Mouse (Mus musculus): Measurements from ENCODE around the gene Spns2. TPM values are rescaled to one million over a fixed set of nuclear protein-coding genes. Genes with fewer than 3 reads are reported as not detected.
A peak's percentile ranks its signal among the peaks of the same experiment; 100 is the strongest.

Gene Spns2
- polyA plus RNA-seq, 1 experiment from 2014 or later = 4.6 TPM

DNA sequence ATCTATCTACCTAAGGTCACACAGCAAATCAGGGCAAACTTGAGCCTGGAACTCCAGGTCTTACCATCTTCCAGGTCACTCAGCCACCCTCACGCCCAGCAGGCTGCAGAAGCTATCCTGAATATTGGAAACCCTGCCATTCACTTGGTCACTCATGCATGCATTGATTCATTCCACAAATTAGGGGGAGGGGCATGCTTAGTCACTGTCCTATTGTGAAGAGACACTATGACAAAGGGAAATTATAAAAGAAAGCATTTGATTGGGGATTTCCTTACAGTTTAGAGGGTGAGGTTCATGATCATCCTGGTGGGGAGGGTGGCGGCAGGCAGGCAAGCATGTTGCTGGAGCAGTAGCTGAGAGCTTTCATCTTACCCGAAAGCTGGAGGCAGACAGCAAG lies 24.9 kb downstream of the Spns2 start:
- Histone ChIP-seq H3K9me3 (replicated peaks; ENCODE audit: control insufficient read depth, low read length) (no peaks in the 10 kb centered on the region), H3K27me3 (replicated peaks; ENCODE audit: control insufficient read depth, insufficient read depth, low read length) (no peaks in the 10 kb centered on the region), H3K4me1 (ENCODE audit: control insufficient read depth, insufficient read depth, low read length) (peaks cover 6% of the 10 kb centered on the region; the same call in 1 of the 2 replicates), H3K36me3 (ENCODE audit: control insufficient read depth, insufficient read depth, low read length) (no peaks in the 10 kb centered on the region), H3K4me3 (ENCODE audit: low read depth, low read length) (no peak overlapping the region), H3K9ac (ENCODE audit: low read length) (no peak overlapping the region), H3K4me2 (ENCODE audit: low read length) (no peak overlapping the region), H3K27ac (ENCODE audit: low read depth, low read length) (no peak overlapping the region)
- no peak for DNase-seq (ENCODE audit: low spot score)
- no peak for ATAC-seq
- 43% methylated on average over 3 of the region's 3 CpGs for WGBS

DNA sequence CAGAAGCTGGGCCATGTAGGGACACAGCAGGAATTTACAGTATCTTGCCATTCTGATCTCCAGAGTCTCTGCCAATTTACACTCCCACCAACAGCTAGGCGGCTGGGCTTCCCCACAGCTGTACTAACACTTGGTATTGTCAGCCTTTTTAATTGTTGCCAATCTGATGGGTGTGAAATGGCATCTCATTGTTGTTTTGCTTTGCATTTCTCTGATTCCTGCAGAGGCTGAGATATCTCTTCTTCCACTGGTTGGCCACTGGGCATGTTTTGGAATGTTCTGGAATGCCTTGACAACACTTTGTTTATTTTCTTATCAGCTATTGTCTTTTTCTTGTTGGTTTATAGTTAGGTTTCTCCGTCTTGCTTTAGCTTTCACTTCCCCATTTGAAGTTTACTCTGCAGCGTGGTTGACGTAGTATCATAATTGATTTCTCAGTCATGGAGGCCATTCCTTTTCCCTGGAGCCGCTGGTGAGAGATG lies 28.2 kb downstream of the Spns2 start:
- ATAC-seq = no peak
- no peaks in the 10 kb centered on the region for H3K9me3 ChIP-seq (replicated peaks; ENCODE audit: control insufficient read depth, low read length)
- H3K36me3 ChIP-seq (ENCODE audit: control insufficient read depth, insufficient read depth, low read length) = peaks cover 7% of the 10 kb centered on the region; the same call in 1 of the 2 replicates
- H3K9ac ChIP-seq (ENCODE audit: low read length) = no peak overlapping the region
- DNase-seq (ENCODE audit: low spot score) = no peak
- no peaks in the 10 kb centered on the region for H3K27me3 ChIP-seq (replicated peaks; ENCODE audit: control insufficient read depth, insufficient read depth, low read length)
- WGBS = 72% methylated on average over 5 of the region's 5 CpGs
- no peak overlapping the region for H3K4me2 ChIP-seq (ENCODE audit: low read length)
- no peak overlapping the region for H3K27ac ChIP-seq (ENCODE audit: low read depth, low read length)
- no peak overlapping the region for H3K4me3 ChIP-seq (ENCODE audit: low read depth, low read length)
- H3K4me1 ChIP-seq (ENCODE audit: control insufficient read depth, insufficient read depth, low read length) = no peaks in the 10 kb centered on the region

DNA sequence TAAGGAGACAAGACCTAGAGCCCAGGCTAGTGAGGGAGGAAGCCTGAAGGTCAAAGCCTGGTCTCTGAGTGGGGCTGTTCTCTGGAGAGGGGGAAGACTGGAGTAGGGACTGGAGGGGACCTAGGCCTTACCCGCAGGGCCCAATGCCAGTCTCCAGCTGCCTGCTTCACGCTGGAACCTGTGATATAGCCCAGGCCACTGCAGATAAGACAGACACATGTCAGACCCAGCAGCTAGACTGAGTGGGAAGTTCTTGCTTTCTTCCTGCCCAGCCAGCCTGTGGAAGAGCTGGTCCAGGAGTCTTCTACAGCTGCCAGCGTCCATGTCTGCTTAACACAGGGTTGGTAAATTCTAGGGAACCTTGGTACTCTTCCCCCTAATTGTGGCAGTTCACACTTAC lies 31.2 kb downstream of the Spns2 start:
- H3K27me3 ChIP-seq (replicated peaks; ENCODE audit: control insufficient read depth, insufficient read depth, low read length) = no peaks in the 10 kb centered on the region
- no peak overlapping the region for H3K4me2 ChIP-seq (ENCODE audit: low read length)
- no peak for DNase-seq (ENCODE audit: low spot score)
- no peak overlapping the region for H3K9ac ChIP-seq (ENCODE audit: low read length)
- peaks cover 12% of the 10 kb centered on the region; the same call in 1 of the 2 replicates for H3K36me3 ChIP-seq (ENCODE audit: control insufficient read depth, insufficient read depth, low read length)
- ATAC-seq = no peak
- no peaks in the 10 kb centered on the region for H3K4me1 ChIP-seq (ENCODE audit: control insufficient read depth, insufficient read depth, low read length)
- WGBS = 82% methylated on average over 3 of the region's 3 CpGs
- H3K4me3 ChIP-seq (ENCODE audit: low read depth, low read length) = no peak overlapping the region
- no peaks in the 10 kb centered on the region for H3K9me3 ChIP-seq (replicated peaks; ENCODE audit: control insufficient read depth, low read length)
- H3K27ac ChIP-seq (ENCODE audit: low read depth, low read length) = no peak overlapping the region

DNA sequence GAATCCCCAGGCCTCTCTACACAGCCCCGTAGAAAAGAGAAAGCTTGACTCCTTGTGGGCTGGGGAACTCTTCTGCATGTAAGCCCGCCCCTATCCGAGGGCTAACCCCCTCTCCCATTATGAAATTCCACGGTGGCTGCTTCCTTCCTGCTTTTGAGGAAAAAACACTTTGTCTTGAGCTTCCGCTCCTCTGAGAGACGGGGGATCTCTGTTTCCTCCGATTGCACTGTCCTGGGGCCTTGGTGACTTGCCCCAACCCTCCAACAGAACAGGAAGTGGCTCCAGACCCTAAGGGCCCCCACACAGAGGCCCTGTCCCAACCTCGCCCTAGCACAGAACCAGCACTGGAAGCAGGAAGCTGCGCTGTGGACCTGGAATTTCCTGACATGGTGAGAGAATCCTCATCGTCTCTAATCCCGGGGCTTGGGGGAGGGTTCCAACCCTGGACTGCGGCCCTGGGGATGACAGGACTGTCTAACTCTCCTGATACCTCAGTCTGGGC lies 31.7 kb downstream of the Spns2 start:
- Histone ChIP-seq H3K27ac (ENCODE audit: low read depth, low read length) (no peak overlapping the region), H3K4me1 (ENCODE audit: control insufficient read depth, insufficient read depth, low read length) (no peaks in the 10 kb centered on the region), H3K4me2 (ENCODE audit: low read length) (no peak overlapping the region), H3K4me3 (ENCODE audit: low read depth, low read length) (no peak overlapping the region), H3K27me3 (replicated peaks; ENCODE audit: control insufficient read depth, insufficient read depth, low read length) (no peaks in the 10 kb centered on the region), H3K36me3 (ENCODE audit: control insufficient read depth, insufficient read depth, low read length) (peaks cover 15% of the 10 kb centered on the region), H3K9me3 (replicated peaks; ENCODE audit: control insufficient read depth, low read length) (no peaks in the 10 kb centered on the region), H3K9ac (ENCODE audit: low read length) (no peak overlapping the region)
- no peak for DNase-seq (ENCODE audit: low spot score)
- 69% methylated on average over 12 of the region's 12 CpGs for WGBS
- no peak for ATAC-seq

DNA sequence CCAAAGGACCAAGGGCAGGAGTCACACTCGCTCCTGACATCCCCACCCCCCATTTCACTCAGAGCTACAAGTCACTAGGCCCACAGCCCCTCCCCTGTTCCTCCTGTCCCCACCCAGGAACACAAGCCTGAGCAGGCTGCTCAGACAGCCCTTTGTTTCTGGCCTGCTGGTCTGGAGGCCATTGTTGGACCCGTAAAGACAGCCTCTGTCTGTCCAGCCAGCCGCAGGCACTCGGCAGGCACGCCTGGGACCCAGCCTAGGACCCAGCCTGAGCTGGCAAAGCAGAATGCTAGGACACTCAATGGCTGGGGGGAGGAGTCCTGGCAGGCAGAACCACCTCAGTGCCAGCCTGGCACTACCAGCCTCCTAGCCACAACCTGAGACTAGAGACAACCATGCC lies 34.0 kb downstream of the Spns2 start:
- Histone ChIP-seq H3K27me3 (replicated peaks; ENCODE audit: control insufficient read depth, insufficient read depth, low read length) (no peaks in the 10 kb centered on the region), H3K4me3 (ENCODE audit: low read depth, low read length) (no peak overlapping the region), H3K27ac (ENCODE audit: low read depth, low read length) (no peak overlapping the region), H3K4me2 (ENCODE audit: low read length) (no peak overlapping the region), H3K4me1 (ENCODE audit: control insufficient read depth, insufficient read depth, low read length) (no peaks in the 10 kb centered on the region), H3K9me3 (replicated peaks; ENCODE audit: control insufficient read depth, low read length) (no peaks in the 10 kb centered on the region), H3K36me3 (ENCODE audit: control insufficient read depth, insufficient read depth, low read length) (peaks cover 39% of the 10 kb centered on the region), H3K9ac (ENCODE audit: low read length) (no peak overlapping the region; the same call in 1 of the 2 replicates)
- ATAC-seq (peak; percentile 37; the same call in 1 of the 2 replicates), DNase-seq (ENCODE audit: low spot score) (peak; percentile 26)
- WGBS = 41% methylated on average over 5 of the region's 5 CpGs

DNA sequence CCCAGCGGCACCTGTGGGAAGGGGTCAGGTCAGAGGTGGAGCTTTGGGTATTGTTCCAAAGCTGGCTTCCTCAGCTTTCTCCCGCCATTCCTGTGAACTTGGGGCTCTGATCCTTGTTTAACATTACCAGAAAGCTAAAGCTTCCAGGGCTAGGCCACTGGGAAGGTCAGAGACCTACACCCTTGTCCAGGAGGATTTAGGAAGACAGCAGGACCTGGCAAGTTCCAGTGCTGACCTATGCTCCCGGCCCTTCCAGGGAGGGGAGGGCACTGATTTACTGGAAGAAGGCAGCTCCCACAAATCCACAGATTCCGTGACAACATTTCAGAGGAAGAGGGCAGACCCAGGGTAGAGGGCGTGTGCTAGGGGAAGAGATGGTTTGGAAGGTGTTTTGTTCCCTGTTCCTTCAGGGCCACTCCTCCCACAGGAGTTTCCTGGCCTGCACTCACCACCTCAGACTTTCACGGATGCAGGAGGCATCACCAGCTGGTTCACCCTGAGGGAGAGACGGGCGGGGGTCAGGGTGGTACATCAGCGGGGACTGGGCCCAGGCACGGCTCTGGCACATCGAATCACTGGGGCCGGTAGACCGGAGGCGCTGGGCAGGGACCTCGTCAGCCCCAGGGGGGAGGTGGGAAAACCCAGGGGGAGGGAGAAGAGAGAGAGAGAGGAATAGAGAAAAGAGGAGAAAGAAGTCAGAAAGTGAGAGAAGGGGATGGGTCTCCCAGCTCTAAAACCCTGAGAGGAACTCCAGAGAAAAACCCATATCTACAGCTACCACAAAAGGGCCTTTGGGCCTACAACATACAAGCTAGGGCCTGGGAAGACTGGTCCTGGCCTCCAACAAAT lies 36.4 kb downstream of the Spns2 start:
- no peak for DNase-seq (ENCODE audit: low spot score)
- Histone ChIP-seq H3K4me1 (ENCODE audit: control insufficient read depth, insufficient read depth, low read length) (no peaks in the 10 kb centered on the region), H3K4me3 (ENCODE audit: low read depth, low read length) (no peak overlapping the region), H3K36me3 (ENCODE audit: control insufficient read depth, insufficient read depth, low read length) (peaks cover 60% of the 10 kb centered on the region), H3K27me3 (replicated peaks; ENCODE audit: control insufficient read depth, insufficient read depth, low read length) (no peaks in the 10 kb centered on the region), H3K27ac (ENCODE audit: low read depth, low read length) (no peak overlapping the region), H3K9me3 (replicated peaks; ENCODE audit: control insufficient read depth, low read length) (no peaks in the 10 kb centered on the region), H3K9ac (ENCODE audit: low read length) (no peak overlapping the region), H3K4me2 (ENCODE audit: low read length) (no peak overlapping the region)
- ATAC-seq = no peak
- WGBS = 62% methylated on average over 15 of the region's 15 CpGs

DNA sequence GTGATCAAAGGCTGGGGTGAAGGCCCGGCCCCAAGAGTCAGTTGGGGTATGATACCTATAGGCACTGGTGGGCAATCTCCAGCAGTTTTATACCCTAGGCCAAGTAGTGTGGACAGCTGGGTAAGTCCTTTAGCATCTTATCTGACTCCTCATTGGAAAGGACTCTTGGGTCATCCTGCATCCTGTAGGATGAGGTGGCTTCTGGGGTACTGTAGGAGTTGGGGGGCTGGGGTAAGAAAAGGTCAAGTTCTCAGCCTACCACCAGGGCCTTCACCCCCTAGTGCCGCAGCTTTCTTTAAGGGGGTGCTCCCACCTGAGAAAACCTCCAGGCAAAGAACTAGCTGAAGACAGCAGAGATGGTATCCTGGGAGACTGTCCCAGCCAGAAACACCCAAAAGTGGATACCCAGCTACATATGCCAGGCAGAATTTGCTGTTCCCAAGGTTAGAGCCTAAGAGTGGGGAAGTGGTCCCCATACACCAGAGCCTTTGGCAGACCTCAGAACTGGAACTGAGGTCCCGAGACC lies 37.5 kb downstream of the Spns2 start:
- Histone ChIP-seq H3K36me3 (ENCODE audit: control insufficient read depth, insufficient read depth, low read length) (peaks cover 71% of the 10 kb centered on the region), H3K4me1 (ENCODE audit: control insufficient read depth, insufficient read depth, low read length) (no peaks in the 10 kb centered on the region), H3K9me3 (replicated peaks; ENCODE audit: control insufficient read depth, low read length) (no peaks in the 10 kb centered on the region), H3K9ac (ENCODE audit: low read length) (no peak overlapping the region), H3K27ac (ENCODE audit: low read depth, low read length) (no peak overlapping the region), H3K27me3 (replicated peaks; ENCODE audit: control insufficient read depth, insufficient read depth, low read length) (no peaks in the 10 kb centered on the region), H3K4me2 (ENCODE audit: low read length) (no peak overlapping the region), H3K4me3 (ENCODE audit: low read depth, low read length) (no peak overlapping the region)
- ATAC-seq (no peak), DNase-seq (ENCODE audit: low spot score) (no peak)
- 90% methylated on average over 3 of the region's 3 CpGs for WGBS

DNA sequence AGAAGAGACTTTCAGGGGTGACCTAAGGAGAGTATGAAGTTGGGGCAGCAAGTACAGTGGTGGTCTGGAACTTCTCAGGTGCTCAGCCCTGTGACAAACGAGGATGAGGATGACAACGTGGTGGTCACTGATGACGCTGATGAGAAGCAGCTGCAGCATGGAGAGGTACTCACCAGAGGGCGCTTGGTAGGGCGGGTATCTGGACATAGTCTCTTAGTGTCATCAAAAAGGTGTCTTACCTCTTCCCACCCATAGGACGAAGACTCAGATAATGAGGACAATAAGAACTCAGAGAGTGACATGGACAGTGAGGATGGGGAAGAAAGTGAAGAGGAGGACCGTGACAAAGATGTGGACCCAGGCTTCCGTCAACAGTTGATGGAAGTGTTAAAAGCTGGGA lies 42.2 kb downstream of the Spns2 start:
- H3K4me3 ChIP-seq (ENCODE audit: low read depth, low read length) = no peak overlapping the region
- H3K9ac ChIP-seq (ENCODE audit: low read length) = no peak overlapping the region
- H3K9me3 ChIP-seq (replicated peaks; ENCODE audit: control insufficient read depth, low read length) = no peaks in the 10 kb centered on the region
- H3K36me3 ChIP-seq (ENCODE audit: control insufficient read depth, insufficient read depth, low read length) = peaks cover 100% of the 10 kb centered on the region
- no peak overlapping the region for H3K27ac ChIP-seq (ENCODE audit: low read depth, low read length)
- H3K4me1 ChIP-seq (ENCODE audit: control insufficient read depth, insufficient read depth, low read length) = peaks cover under 1% of the 10 kb centered on the region; the same call in 1 of the 2 replicates
- 87% methylated on average over 8 of the region's 8 CpGs for WGBS
- DNase-seq (ENCODE audit: low spot score) (no peak), ATAC-seq (no peak)
- no peaks in the 10 kb centered on the region for H3K27me3 ChIP-seq (replicated peaks; ENCODE audit: control insufficient read depth, insufficient read depth, low read length)
- no peak overlapping the region for H3K4me2 ChIP-seq (ENCODE audit: low read length)

Measured in forebrain, embryonic 14.5 days (tissue).